Mouse (Mus musculus): Measurements from ENCODE around the gene Cdc42.

Cdc42 gene

DNA sequence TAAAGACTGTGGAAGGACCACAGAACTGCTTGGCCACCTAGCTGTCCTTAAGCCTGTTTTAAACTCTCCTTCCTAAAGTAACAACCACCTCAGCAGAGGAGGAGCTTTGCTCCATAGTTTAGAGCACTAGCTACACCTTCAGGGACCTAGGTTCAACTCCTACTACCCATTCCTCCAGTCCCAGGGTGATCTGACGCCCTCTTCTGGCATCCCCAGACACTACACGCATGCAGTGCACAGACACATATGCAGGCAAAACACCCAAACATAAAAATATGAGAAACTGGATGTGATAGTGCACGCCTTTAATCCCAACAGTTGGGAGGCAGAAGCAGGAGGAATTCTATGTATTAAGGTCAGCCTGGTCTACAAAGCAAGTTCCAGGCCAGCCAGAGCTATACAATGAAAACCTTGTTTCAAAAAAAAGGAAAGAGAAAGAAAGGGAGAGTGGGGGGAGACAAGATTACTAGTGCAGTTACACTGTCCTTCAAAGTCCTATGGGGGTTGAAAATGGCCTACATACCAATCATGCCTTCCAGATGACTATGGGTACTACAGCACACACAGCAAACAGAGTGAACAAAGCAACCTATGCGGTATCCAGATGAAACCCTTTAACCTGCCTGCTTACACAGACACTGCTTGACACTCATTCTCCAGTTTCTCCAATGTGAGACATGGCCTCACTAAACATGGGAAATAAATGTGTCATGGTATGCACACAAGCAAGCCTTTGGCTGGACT lies 41.3 kb downstream of the Cdc42 start:
- DNase-seq (ENCODE audit: low spot score in 2 of 2): no peak

DNA sequence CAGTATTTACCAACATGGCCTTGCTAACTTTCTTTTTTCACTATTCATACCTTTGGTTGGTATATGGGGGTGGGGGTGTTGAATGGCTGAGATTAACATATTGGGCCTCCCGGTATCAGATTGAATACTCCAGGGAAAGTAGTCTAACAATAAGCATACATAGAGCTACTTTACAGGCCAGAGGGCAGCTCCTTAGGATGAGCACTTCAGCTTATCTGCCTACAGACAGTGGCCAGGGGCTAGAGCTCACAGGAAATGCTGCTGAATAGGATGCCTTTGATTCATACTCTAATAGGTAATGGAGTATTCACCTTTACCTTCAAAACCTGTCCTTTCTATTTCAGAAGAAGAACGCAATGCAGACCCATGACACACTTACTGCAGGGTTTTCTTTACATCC lies 42.5 kb downstream of the Cdc42 start:
- no peak for DNase-seq (ENCODE audit: low spot score in 2 of 2)

DNA sequence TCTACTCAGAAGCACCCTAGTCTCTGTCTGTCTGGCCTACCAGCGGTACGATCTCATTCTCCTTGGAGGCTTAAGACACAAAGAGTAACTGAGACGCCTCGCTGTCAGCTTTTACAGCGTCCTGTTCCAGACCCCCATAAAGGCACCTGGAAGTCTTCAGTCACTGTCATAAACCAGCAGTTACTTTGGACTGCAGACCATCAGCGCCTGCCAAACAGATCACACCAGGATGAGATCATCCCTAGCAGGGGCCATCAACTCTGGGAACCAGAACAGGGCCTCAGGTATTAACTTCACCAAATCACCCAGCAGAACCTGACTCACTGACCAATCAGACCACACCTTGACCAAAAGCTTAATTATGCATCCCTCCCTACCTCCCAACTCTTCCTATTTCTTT lies 43.0 kb downstream of the Cdc42 start:
- DNase-seq (ENCODE audit: low spot score in 2 of 2): no peak

DNA sequence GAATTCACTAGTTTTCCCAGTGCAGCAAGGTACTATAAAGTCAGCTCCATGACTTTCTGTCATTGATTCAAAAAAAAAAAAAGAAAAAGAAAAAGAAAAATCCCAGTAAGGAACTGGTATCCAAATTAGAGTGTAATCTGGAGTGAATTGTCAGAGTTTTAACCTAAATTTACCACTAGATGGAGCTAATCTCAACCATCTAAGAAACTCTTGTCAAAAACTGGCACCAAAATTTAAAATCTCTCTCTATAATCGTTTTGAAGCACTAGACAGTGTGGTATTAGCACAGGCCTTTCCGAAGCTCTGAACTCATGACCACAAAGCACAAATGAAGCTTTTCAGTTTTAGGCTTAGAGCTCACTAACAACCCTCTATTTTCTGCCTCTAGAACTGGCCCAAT lies 44.0 kb downstream of the Cdc42 start:
- DNase-seq (ENCODE audit: low spot score in 2 of 2): no peak

DNA sequence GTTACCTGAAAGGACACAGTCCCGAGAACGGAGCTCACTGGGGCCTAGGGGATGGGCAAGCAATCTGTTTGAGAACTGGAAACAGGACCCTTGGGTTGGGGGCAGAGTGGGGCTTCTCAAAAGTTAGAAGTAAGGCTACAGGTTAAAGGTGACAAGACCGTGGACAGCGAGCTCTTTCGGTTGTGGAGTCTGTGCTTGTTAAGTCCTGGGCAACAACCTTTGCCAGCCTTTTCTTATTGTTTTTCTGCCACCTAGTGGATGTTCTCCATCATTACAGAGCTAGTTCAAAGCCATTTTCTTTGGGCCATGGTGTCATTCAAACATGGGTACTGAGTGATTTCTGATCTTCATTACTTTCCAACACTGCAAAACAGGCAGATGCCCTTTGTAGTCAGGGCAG lies 49.1 kb downstream of the Cdc42 start:
- DNase-seq (ENCODE audit: low spot score in 2 of 2): no peak

GRCm38 (mm10) chr4:137306991-137307706 lies 50.4 kb downstream of the Cdc42 start:
- no peak for DNase-seq (ENCODE audit: low spot score in 2 of 2)

GRCm38 (mm10) chr4:137306577-137306888 lies 51.0 kb downstream of the Cdc42 start:
- no peak for DNase-seq (ENCODE audit: low spot score in 2 of 2)

DNA sequence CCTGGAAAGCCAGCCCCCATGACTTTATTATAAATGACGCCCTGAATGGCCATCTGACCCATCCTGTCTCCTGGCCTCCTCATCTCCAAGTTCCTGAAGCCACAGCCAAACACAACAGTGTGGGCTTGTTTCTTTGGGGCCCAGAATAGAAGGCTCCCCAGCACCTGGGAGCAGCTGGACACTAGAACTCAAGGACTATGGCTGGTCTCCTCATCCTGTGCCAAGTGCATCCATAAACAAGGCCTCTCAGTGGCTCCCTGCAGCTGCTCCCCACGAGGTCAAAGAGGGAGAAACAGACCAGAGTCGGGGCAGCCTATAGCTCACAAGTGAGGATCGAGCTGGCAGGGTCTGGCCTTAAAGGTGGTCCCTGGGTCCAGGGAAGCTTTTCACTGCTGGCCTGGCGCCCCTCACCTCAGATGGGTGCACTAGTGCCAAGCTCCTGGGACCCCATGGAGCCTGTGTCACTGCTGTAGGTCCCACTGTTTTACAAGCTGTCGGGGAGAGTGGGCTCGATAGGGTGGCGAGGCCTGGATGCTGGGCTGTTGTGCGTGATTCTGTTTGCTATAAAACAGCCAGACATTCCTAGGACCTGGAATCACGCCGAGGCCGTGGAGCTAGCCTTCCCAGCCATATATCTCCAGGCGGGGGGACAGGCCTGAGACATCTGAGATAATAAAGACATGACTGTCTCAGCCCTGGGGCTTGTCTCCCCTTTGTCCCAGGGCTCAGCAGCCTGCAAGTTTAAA lies 51.5 kb downstream of the Cdc42 start:
- no peak for DNase-seq (ENCODE audit: low spot score in 2 of 2)

DNA sequence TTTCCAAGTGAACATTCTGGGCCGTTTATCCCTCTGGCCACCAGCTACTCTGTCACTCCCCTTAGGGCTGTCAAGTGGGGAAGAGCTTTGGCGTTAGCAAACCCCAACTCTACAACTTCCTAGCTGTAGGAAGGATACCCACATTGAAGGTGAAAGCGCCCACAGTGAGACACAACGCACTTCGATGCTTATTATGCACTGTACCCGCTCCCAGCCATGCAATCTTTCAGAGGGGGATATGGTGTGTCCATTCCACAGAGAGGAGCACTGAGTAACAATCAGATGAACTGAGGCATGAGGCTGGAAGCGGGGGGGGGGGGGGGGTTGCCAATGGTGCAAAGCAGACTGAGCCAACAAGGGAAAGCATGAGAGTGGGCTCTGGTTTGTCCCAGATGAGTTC lies 52.5 kb downstream of the Cdc42 start:
- DNase-seq (ENCODE audit: low spot score in 2 of 2): no peak

DNA sequence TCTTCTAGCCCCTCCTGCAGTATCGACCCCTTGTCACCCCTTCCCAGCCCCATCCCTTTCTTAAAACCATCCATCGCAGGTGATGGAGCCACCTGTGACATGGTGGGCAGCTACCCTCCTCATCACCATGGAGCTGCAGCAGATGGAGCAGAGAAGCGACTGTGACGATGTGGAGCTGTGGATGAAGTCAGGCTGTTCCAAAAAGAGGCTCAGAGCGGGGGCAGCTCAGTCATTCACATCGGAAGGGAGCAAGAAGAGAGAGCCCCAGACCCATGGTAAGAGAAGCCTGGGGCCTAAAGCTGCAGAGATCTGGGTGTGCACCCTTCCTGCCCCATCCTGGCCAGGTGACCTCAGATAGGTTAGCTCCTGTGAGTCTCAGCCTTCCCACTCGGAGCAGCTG lies 53.4 kb downstream of the Cdc42 start:
- DNase-seq (ENCODE audit: low spot score in 2 of 2): no peak

DNA sequence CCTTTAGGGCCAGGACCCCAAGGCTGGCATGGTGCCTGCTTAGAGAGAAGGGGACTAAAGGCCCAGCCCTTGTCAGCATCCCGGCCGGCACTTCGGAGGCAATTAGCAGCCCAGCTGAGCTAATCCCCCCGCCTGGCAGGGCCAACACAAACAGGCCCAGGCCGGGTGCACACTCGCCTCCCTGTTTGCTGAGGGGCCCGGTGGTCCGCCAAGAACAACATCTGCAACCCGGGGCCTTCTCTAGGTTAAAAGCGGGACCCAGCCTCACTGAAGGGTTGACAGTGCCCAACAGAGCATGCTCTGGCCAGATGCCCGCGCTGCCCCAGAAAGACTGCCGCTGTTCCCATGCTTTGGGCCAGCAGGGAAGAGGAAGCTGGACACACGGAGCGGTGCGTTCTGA lies 55.9 kb downstream of the Cdc42 start:
- no peak for DNase-seq (ENCODE audit: low spot score in 2 of 2)

- DNase-seq (ENCODE audit: low spot score in 2 of 2): no peak
Observed at GRCm38 (mm10) chr4:137300227-137300626, 57.3 kb downstream of the Cdc42 start.

GRCm38 (mm10) chr4:137298406-137298805 lies 59.1 kb downstream of the Cdc42 start:
- DNase-seq (ENCODE audit: low spot score in 2 of 2): no peak

DNA sequence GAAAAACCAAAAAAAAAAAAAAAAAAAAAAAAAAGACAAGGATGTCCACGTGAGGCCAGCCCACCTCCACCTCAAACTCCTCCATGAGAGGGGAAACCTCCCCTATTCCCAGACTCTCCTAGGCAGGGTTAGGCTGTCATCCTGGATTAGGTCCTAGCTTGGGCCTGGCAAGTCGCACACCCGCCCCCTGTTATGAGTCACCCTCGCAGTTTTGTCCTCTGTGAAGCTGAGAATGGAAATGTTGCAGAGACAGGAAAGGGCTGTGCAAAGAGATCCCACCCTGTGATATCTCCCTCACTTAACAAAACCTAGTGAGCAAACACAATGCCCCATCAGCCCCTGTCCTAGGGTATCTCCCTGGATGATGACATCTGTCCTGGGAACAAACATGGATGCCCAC lies 59.9 kb downstream of the Cdc42 start:
- DNase-seq (ENCODE audit: low spot score in 2 of 2): no peak

GRCm38 (mm10) chr4:137294951-137295350 lies 62.6 kb downstream of the Cdc42 start:
- DNase-seq (ENCODE audit: low spot score in 2 of 2): no peak

- DNase-seq (ENCODE audit: low spot score in 2 of 2): no peak
Observed at GRCm38 (mm10) chr4:137294474-137294873, 63.0 kb downstream of the Cdc42 start.

- DNase-seq (ENCODE audit: low spot score in 2 of 2): no peak
Observed at GRCm38 (mm10) chr4:137294032-137294431, 63.5 kb downstream of the Cdc42 start.

DNA sequence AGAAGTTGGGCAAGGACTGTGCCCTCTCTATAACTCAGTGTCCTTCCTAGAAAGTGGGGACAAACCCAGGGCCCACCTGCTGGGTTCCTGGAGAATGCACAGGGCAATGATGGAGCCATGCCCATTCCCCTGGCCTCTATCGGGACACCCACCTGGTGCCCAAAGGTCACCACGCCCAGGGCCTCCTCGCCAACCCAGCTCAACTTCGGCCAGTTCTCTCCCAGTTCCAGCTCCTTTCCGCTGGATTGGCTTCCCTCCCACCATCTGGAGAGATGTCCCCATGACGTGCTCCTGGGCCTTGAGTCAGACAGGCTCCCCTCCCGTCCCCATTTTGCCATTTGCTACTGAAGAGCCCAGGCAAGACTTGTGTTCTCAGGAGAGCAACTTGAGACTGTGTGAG lies 64.9 kb downstream of the Cdc42 start:
- DNase-seq (ENCODE audit: low spot score in 2 of 2): no peak

- no peak for DNase-seq (ENCODE audit: low spot score in 2 of 2)
Observed at GRCm38 (mm10) chr4:137290250-137290649, 67.3 kb downstream of the Cdc42 start.

DNA sequence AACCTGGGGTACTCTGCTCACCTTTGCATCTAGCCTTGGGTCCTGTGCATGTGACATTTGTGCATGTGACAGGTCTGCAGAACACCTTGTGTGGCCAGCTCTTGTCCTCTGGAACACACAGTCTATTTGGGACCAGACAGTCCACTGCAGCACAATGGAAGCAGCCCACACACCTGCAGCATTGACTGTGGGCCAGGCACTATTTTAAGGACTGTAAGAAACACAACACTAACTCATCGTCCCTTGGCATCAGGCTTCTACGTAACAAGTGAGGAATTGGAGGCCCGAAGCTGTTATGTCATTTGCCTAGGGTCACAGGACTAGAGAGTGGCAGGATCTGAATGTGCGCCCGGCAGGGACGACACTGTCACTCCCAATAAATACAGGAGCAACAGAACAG lies 67.8 kb downstream of the Cdc42 start:
- DNase-seq (ENCODE audit: low spot score in 2 of 2): no peak

- DNase-seq (ENCODE audit: low spot score in 2 of 2): no peak
Observed at GRCm38 (mm10) chr4:137287818-137288217, 69.7 kb downstream of the Cdc42 start.

- no peak for DNase-seq (ENCODE audit: low spot score in 2 of 2)
Observed at GRCm38 (mm10) chr4:137287206-137287605, 70.3 kb downstream of the Cdc42 start.

GRCm38 (mm10) chr4:137286662-137286953 lies 70.9 kb downstream of the Cdc42 start:
- DNase-seq (ENCODE audit: low spot score in 2 of 2): no peak
